In the genomic region with DNA sequence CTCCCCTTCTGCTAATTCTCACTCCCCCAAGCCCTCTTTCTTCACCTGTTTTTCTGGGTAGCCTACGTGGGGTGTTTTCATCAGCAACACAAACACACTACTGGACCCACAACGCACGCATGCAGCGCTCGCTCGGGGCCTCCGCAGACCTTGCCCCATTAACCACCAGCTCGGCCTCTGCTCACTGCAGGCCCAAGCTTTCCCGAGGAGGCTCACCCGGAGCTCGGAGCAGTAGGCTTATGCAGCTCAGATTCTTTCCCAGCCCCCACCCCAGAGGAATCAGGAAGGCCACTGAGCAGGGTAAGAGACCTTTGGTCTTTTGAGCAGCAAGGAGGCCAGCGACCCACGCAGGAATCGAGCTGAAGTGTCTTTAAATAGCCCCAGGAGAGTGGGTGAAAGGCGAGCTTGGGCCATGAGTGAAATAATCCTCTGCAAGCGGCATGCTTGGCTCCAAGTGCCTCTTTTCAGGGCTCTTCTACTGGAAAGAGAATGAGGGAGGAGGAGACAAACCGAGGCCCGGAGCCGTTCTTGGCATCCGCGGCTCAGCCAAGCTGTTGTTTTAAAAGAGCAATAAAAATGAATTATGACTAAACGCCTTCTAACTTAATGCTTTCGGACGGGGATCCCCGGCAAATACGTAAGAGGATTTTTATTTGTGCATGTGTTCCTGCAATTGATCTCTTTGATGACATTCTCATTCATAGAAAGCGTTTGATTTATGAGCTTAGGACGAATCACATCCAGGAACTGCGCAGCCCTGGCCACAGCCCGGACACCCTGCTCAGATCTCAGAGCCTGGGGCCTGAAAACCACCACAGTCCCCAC, we compare ENCODE assay signal across 1 mouse cellular context.
A peak's percentile ranks its signal among the peaks of the same experiment; 100 is the strongest.
TF ChIP-seq lines count a peak whose summit lies in the region.

No protein-coding gene starts in this region.

TF ChIP-seq in CH12.LX, 34 proteins besides CTCF, POLR2A, EP300 and RAD21:
- TF ChIP-seq ELF1 (IDR thresholded peaks at IDR 0.05; ENCODE audit: low read depth, low read length) = no peak
- no peak; the same call in 1 of the 2 replicates for TF ChIP-seq IRF4 (IDR thresholded peaks at IDR 0.05; ENCODE audit: low read depth, low read length)
- TF ChIP-seq CHD2 (IDR thresholded peaks at IDR 0.05; ENCODE audit: low read length) = 0 out of 2 replicates have a peak, but pooled peaks have one; percentile 13
- TF ChIP-seq ZC3H11A (IDR thresholded peaks at IDR 0.05; ENCODE audit: low read depth, low read length) = no peak
- TF ChIP-seq NRF1 (IDR thresholded peaks at IDR 0.05; ENCODE audit: low read depth, low read length) = no peak
- TF ChIP-seq POLR2AphosphoS2 (IDR thresholded peaks at IDR 0.05; ENCODE audit: low read depth, low read length) = no peak
- no peak; the same call in 1 of the 2 replicates for TF ChIP-seq ZMIZ1 (IDR thresholded peaks at IDR 0.05; ENCODE audit: low read depth, low read length)
- TF ChIP-seq RCOR1 (conservative IDR thresholded peaks at IDR 0.05; ENCODE audit: low read depth, low read length) = no peak
